Mouse (Mus musculus) mouse embryonic stem cell (cell line): ENCODE results near the gene Gas7.

Source experiments
- in situ Hi-C, 2 experiments: fragments of 300-500 bp; cut with MboI; formaldehyde crosslinking; loops; 1 replicate in 1 of 2; 3 replicates in 1 of 2; pipeline ENCODE4 v1.14.3; 2019 to 2020; ENCODE audit warnings: low sequenced_read_pairs in 2 of 2, low pct_unique_long_range_greater_than_20kb in 1 of 2, mixed read lengths in 1 of 2; ENCODE audit not compliant: unreplicated experiment in 1 of 2

Gas7 gene

DNA sequence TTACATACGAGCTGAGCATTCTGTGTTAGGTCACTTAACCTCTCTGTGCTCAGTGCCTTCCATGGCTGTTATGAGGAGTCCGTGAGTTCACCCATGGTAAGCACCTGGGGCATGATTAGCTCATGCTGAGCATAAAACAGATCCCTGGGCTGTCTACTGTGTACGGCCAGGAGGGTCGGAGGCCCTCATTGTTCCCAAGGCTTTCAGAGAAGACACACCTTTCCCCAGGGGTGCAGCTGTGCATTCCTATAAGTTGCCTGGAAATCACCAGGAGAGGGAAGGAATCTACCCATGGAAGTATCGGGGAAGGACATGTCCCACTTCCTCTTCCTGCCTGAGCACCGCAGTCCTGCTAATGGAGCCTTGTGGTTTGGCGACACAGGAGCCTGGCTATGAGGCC, 201.1 kb downstream of the Gas7 start:
- in situ Hi-C loops, result no loop called here

DNA sequence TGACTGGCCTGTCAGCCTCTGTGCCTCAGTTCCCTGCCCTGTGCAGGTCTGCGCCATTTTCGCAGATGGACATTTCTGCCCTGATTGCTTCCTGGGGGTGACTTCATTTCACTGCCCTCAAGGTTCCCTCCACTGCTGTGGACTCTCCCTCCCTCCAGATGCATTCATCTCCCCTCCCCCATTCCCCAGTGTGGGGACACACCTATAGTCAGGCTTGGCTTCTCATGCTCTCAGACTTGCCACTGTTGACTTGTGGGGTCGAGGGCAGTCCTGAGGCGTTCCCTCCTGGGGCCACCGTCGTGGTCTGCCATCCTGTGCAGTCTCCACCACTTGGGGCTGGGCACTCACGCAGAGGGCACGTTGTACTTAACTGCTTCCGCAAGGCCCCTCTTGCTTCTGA, 201.6 kb downstream of the Gas7 start:
- in situ Hi-C loops, result no loop called here

DNA sequence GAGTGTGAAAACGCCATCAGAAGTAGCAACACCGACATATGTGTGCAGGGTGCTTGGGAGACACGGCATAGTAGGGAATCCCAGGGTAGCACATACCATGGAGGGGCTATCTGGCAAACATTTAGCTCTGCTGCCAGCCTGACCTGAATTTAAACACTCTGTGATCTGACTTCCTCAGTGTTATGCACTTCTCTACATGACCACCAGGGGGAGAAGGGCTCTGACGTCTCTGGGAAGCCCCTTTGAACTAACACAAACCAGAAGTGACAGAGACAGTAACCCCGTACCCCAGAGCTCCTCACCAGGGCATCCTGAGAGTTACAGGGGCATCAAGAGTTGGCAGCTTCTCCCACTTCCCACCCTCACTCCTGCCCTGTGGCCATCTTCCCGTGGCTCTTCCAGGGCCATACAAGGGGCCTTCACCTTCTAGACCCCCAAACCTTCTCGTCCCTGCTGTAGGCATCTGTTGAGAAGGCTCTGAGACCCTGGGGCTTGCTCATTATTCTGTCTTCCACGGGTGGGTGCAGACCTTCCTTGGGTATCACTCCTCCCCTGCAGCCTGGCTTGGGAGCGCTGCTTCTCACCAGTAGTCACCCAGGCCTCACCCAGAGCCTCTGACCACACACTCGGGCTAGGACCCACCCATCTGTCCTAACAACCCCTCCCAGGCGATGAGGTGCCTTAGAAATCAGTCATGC, 202.6 kb downstream of the Gas7 start:
- in situ Hi-C loops, result no loop called here

DNA sequence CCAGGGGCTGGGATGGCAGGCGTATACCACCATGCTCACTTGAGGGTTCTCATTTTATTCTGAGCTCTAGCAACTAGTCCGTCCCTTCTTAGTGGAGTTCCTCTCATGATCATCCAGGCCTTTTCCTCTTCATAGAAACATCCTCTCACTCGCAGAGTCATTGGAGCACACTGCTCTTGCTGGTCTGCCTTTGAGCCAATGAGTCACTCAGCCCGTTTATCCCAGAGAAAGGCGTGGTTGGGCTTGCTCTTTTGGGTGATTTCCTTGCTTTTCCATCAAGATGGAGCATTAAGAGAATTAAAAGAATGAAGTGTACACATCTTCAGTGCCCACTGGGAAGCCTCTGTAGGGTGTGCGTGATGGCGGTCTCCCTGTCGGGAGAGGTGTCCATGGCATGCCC, 206.2 kb downstream of the Gas7 start:
- in situ Hi-C loops, result no loop called here

DNA sequence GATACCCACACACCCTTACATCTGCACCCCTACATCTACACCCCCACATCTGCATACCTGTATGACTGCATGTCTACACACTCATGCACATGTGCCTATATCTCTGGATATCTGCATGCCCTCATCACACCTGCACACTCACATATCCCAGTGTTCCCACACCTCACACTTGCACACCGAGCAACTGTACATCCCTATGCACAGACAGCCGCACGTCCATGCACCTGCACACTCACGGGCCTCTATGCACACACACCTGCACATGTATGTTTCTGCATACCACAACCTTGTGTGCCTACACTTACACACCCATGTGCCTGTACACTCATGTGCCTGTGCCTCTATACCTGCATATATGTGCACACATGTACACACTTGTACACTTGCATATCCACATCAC, 208.2 kb downstream of the Gas7 start:
- in situ Hi-C loops, result no loop called here

DNA sequence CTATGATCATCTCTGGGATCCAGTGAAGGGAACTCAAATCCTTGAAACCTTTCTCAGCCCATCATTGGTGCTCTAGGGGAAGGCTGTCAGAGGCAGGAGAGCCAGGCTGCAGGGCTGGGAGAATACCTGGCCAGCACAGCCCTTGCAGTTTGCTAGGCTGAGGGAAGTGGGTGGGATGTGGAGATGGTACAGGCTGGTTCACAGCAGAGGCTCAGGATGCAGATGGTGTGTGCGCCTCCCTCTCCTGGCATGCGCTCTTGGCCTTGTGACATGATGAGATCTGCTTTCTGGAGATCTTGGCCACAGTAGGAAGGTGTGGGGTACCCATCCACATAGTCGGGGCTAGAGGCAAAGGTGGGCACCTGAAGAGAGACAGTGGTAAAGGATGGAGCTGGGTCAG, 209.0 kb downstream of the Gas7 start:
- in situ Hi-C loops, result no loop called here

DNA sequence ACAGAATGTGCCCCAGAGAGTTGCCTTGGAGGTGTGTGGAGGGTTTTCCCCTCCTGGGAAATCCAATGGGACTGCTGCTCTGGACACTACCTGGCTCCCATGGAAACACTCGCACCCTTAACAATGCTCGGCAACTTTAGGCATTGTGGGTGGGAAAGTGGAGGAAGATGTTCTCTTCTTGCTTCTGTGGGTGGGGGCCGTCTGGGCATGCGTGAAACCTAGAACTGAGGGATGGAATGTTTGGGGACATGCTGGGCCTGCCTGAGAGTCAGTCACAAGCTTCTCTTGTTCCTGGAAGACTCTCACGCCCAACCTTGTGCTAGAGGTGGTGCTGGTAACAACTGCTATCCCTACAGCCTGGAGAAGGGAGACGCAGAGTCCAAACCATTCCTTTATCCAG, 209.7 kb downstream of the Gas7 start:
- in situ Hi-C loops, result no loop called here

DNA sequence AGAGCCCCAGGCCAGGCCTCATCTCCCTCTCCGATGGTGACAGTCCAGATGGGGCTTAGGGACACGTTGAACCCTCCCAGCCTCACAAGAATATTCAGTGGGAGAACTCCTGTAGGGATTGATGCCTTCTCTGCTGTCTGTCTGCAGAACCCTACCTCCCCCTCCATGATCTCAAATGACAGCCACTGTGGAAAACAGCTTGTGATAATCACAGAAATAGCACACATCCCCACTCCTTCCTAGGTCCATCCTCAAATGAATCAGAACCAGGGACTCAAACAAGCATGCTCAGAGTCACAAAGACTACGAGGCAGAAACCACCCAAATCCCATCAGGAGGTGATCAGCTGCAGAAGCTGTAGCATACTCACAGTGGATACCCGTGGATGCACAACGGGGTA, 210.9 kb downstream of the Gas7 start:
- in situ Hi-C loops, result no loop called here

DNA sequence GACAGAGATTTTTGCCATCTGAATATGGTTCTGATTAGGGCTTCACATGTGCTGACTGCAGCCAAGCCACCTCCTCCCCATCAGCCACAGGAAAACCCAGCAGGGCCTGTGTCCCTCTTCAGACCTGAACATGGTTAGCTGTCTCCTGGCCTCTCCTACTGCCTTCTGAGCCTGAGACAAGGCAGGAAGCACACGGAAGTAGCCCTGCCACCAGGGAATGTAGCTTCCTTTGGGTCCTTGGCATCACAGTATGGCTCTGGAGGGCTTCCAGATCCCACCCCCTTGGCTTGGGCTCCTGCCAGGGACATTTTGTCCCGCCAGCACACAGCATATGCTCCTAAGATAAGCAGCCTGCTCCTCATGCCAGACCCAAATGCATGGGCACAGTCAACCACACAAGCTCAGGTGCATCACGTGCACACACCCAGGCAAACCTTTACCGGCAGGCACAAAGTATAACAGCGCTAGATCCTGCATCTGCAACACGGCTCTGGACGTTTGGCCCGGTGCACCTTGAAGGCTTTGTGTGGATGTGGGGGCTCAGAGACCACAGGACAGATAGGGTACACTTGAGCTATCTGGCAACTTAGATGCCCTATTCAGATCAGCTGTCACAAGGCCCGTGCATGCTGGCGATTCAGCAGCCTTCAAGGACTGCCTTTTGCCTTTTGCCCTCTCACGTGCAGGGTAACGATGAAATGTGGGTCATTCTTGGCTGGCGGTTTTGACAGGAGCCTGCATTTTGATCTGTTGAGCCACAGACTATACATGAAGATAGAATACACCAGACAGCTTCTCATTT, 212.5 kb downstream of the Gas7 start:
- in situ Hi-C loops, result no loop called here

DNA sequence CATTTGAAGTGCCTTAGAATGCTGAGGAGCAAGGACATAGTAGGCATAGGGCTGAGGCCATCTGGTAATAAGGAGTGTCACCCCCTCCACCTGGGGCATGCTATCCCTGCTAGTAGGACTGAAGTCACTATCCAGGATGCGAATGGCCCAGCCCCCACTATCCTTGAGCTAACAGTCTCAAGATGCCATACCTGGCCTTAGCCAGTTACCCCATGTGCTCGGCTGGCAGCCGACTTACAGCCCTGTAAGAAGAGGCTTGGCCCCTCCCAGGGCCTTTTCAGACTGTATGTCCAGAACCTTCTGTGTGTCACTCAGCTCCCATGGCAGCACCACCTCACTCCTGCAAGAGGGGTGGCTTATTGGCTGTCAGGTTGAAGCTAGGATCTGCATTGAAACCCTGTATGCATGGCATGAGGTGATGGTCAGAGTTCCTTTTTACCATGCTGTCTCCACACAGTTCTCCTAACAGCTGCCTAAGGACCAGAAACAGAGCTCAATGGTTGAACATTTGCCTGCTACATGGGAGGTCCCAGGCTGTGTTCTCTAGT, 213.3 kb downstream of the Gas7 start:
- in situ Hi-C loops, result no loop called here

DNA sequence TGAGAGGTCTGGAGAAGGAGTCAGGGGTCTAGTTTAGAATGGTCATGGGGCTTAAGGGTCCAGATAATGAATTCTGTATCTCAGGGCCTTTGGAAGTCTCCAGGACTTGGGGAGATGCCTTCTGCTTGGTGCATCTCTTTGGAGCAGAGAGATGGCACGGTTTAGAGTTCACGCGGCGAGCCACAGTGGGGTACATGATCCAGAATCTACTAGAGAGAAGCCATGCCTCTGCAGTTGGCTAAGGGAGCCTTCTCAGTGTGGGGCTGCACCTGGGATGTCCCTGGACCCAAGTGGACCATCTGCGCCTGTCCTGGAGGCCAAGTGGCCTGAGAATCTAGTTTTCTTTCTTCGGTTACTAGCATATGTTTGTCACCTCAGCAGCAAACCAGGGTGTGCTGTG, 214.8 kb downstream of the Gas7 start:
- in situ Hi-C loops, result no loop called here

DNA sequence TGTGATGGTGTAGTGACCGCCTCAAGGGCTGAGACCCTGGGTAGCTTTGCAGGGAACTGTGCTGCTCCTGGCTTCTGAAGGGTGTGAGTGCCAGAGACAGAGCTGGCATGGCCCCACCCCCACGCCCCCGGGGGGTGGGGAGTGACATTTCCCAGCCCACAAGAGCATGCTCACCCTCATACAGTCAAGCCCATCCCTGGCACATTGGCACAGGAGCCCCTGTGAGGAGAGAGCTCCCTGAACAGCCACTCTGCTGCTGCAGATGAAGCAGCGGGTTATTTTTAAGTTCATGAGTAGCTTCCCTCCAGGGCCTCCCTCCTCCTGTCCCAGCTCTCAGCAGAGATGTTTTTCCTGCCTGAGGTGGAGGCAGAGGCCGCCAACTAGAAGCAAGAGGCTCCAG, 216.9 kb downstream of the Gas7 start:
- in situ Hi-C loops, result no loop called here

DNA sequence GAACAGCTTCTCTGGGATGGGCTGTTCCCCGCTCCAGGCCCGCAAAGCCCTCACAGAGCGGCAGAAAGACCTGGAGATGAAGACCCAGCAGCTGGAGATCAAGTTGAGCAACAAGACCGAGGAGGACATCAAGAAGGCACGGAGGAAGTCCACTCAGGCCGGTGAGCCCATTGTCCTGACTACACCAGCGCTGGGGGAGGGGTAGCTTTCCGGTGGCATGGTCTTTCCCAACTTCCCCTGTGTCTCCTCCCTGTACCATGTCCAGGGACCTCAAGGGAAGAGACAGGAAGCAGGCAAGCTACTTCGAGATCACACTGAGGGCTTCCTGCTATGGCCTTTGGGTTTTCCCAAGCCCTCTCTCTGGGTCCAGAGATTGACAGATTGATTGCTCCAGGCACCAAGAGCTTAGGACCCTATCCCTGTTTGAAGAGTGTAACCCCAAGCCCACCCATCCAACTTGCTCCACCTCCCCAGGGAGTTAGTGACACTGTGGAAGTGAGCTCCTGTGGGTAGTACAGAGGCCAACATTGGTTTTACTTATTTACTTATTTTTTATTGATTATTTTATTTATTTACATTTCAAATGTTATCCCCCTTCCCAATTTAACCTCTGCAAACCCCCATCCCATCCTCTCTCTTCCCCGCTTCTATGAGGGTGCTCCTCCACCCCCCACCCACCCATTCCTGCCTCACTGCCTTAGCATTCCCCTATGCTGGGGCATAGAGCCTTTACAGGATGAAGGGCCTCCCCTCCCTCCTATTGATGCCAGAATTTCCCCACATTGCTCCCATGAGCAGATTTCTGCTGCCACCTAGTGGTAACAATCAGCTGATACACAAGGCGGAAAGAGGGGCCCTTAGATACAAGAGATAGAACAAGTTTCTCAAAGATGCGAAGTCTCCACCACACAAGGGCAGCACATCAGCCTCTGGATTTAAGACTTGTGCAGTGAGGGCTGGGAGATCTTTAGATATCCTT, 220.6 kb downstream of the Gas7 start:
- in situ Hi-C loops, result no loop called here

DNA sequence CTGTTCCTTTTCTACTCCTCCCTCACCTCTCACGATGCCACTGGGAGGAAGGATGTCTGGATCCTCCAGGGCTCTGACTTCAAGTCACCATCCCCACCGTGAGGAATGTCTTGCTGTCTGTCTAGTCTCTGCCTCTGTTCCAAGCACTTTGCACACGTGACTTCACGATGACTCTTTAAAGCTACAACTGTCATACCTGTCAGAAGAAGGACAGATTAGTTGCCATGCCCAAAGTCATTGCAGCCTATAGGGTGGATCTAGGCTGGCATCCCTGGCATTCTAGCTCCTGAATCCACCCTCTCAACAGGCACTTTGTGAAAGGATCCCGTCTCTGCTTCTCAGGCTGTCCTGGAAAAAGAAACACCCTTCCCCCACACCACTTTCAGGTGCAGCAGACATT, 224.1 kb downstream of the Gas7 start:
- in situ Hi-C loops, result no loop called here

DNA sequence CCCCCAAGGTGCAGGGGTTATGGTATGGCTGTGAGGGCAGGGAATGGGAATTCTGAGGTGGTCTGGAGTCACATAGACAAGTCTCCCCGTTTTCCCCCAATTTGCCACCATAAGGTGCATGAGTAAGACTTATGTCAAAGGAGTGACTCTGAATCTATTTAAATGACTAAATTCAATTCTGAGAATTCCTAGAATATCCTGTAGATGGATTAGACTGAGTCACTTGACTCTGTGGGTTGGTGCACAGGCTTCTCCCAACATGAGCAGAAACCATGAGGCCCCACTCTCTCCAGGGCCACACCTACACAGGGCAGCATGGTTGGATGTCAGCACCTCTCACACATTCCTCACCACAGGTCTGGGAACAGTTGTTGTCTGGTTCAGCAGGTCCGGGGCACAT, 224.7 kb downstream of the Gas7 start:
- in situ Hi-C loops, result no loop called here

DNA sequence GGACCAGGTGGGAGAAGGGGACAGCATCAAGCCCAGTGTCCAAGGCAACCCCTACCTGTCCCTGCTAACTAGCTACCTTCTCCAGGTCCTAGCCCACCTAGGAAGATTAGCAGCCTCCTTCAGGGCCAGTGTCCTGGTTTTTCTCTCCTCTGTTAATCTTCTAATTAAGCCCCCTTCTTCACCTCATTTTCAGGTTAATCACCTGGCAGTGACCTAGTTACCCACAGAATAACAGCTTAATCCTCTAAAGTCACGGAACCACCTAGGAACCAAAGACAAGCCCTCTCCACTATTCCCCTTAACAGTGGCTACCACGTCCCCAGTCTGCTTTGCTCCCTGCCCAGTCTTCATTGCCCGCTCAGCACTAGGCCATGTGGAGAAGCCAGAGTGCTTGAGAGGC, 226.6 kb downstream of the Gas7 start:
- in situ Hi-C loops, result no loop called here

DNA sequence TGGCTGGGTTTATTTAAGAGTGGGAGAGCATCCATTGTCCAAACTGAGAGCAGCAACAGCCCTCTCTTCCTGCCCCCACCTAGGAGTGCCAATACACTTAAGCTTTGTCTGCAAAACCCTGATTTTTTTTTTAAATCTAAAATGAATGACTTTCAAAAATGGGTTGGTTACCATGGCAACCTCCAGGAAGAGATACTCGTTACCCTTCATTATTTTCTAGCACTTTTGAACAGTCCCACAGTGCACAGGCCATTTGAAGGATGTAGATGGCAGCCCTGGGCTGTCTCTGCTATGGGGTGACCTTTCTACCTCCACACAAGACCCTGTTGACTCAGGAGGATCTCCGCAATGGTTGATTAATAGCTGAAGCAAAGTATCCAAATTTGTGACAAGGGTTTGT, 230.9 kb downstream of the Gas7 start:
- in situ Hi-C loops, result no loop called here

DNA sequence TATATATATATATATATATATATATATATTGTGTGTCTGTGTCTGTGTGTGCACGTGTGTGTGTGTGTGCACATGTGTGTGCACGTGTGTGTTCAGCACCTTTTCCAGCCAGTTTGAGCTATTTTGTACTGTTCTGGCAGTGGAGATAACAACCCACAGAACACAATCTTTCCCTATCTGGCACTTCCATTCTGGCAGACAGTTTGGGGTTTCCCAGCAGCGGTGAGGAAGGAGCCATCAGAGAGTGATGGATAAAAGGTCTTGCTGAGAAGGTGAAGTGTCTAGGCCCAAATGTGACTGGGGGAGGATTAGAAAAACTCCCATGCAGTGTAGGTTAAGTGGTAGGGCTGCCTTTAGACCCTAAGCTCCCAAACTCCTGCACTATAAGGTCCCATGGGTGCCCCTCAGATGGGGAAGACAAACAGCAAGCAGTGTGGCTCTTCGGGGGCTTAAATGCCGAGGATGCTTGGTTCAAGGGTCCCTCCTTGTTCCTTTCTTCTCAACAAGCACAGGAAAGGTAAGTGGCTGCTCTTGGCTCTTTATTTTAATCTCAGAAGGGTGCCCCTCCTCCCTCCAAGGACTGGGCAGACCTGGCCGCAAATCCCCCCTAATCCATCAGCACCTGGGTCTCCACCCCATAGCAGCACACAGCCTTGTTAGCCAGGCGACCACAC, 239.6 kb downstream of the Gas7 start, which contains the start of gene Rcvrn:
Gene Rcvrn (plus strand): TSS at position 624 of the 674 bp plus-strand sequence.
- in situ Hi-C loops, result no loop called here
